Mouse (Mus musculus): ENCODE data around the gene Apoa5. TPM values are rescaled to one million over a fixed set of nuclear protein-coding genes. Genes with fewer than 3 reads are reported as not detected.
"Not testable (repeated sequence)": the region's sequence is repeated elsewhere in the genome, so short reads cannot be mapped to it uniquely, and the experiment has no call there.

Apoa5 gene
- polyA plus RNA-seq, 1 experiment from 2014 or later, result not detected

- no peak overlapping the region for H3K27ac ChIP-seq (replicated peaks)
- WGBS, result 14% methylated on average over 5 of the region's 5 CpGs
- H3K4me2 ChIP-seq, result no peak overlapping the region
- H3K9me3 ChIP-seq (replicated peaks), result no peaks in the 10 kb centered on the region
- no peak overlapping the region for H3K9ac ChIP-seq (replicated peaks)
- no peaks in the 10 kb centered on the region for H3K27me3 ChIP-seq (replicated peaks)
- H3K4me3 ChIP-seq (replicated peaks), result no peak overlapping the region
- no peak for ATAC-seq (ENCODE audit: low FRiP score)
- no peaks in the 10 kb centered on the region for H3K36me3 ChIP-seq
- H3K4me1 ChIP-seq, result peaks cover 29% of the 10 kb centered on the region
These were observed 48.0 kb downstream of the Apoa5 start for GRCm38 (mm10) chr9:46316388-46316787.

- H3K4me1 ChIP-seq, result peaks cover 24% of the 10 kb centered on the region
- no peak overlapping the region for H3K27ac ChIP-seq (replicated peaks)
- no peak for ATAC-seq (ENCODE audit: low FRiP score)
- no peak overlapping the region for H3K4me3 ChIP-seq (replicated peaks)
- no peaks in the 10 kb centered on the region for H3K27me3 ChIP-seq (replicated peaks)
- no peaks in the 10 kb centered on the region for H3K36me3 ChIP-seq
- no peak overlapping the region for H3K4me2 ChIP-seq
- H3K9me3 ChIP-seq (replicated peaks), result no peaks in the 10 kb centered on the region
- 37% methylated on average over 8 of the region's 8 CpGs for WGBS
- no peak overlapping the region for H3K9ac ChIP-seq (replicated peaks)
These were observed 48.5 kb downstream of the Apoa5 start for GRCm38 (mm10) chr9:46316909-46317308.

DNA sequence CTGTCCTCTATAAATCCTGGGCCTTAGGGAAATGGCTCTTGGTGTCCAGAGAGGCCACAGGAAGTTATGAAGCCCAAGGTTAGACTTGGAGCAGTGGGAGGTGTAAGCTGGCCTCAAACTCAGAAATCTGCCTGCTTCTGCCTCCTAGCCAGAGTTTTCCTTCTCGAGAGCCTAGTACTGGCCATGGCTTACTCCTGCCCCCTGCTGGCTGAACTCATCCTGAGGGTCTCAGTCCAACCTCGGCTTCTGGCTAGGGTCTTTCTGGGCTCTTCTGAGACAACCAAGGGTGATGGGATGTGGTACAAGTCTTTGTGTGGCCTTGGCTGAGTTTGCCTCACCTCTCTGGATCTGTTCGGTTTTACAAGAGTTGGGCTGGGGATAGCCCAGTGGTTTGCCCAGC, 49.5 kb downstream of the Apoa5 start:
- H3K27me3 ChIP-seq (replicated peaks), result no peaks in the 10 kb centered on the region
- no peaks in the 10 kb centered on the region for H3K36me3 ChIP-seq
- no peak overlapping the region for H3K4me2 ChIP-seq
- peaks cover 22% of the 10 kb centered on the region for H3K4me1 ChIP-seq
- no peak for ATAC-seq (ENCODE audit: low FRiP score)
- H3K9ac ChIP-seq (replicated peaks), result no peak overlapping the region
- WGBS, result 94% methylated on average over 3 of the region's 3 CpGs
- H3K4me3 ChIP-seq (replicated peaks), result no peak overlapping the region
- H3K9me3 ChIP-seq (replicated peaks), result no peaks in the 10 kb centered on the region
- no peak overlapping the region for H3K27ac ChIP-seq (replicated peaks)

DNA sequence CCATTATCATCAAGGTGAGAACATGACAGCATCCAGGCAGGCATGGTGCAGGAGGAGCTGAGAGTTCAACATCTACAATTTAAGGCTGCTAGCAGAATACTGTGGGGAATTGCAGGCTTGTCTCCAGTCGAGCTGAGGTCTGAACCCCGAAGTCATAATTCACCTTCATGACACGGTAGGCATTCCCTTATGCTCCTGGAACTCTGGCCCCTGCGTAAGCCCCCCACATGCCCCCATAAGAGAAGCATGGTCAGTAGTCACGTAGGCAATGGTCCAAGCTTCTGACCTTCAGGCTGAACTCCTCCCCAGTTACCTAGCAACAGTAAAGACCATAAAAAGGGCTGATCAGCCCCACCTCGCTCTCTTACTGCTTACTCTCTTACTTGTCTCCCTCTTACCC, 51.5 kb downstream of the Apoa5 start, which contains the start of gene 4931429L15Rik:
4931429L15Rik (minus strand) TSS at position 101 of the 400 bp plus-strand sequence.
- H3K4me1 ChIP-seq, result peaks cover 18% of the 10 kb centered on the region
- WGBS, result 85% methylated on average over 6 of the region's 6 CpGs
- not testable (repeated sequence) for H3K4me3 ChIP-seq (replicated peaks); H3K27ac ChIP-seq (replicated peaks); H3K9me3 ChIP-seq (replicated peaks); H3K27me3 ChIP-seq (replicated peaks); ATAC-seq (ENCODE audit: low FRiP score); H3K4me2 ChIP-seq; H3K9ac ChIP-seq (replicated peaks); H3K36me3 ChIP-seq

- H3K36me3 ChIP-seq, result no peaks in the 10 kb centered on the region
- H3K9ac ChIP-seq (replicated peaks), result no peak overlapping the region
- no peak overlapping the region for H3K27ac ChIP-seq (replicated peaks)
- no peak overlapping the region for H3K4me2 ChIP-seq
- ATAC-seq (ENCODE audit: low FRiP score), result no peak
- H3K9me3 ChIP-seq (replicated peaks), result no peaks in the 10 kb centered on the region
- 94% methylated on average over 2 of the region's 2 CpGs for WGBS
- H3K4me3 ChIP-seq (replicated peaks), result no peak overlapping the region
- H3K27me3 ChIP-seq (replicated peaks), result no peaks in the 10 kb centered on the region
- H3K4me1 ChIP-seq, result peaks cover 15% of the 10 kb centered on the region
These were observed 52.0 kb downstream of the Apoa5 start for GRCm38 (mm10) chr9:46320461-46320860.

Other genes with a start within 250 kb of the Apoa5 start
- gene Apoa1, start 40.1 kb upstream of the Apoa5 start, polyA plus RNA-seq (2015; fragmentation: Nextera tagmentation; extraction: Ambion mirVana), result 7.3 and 19.9 TPM in 2 replicates
- 0.77 TPM in 1 of 2 replicates, not detected in the other for gene Apoc3, start 33.0 kb upstream of the Apoa5 start, polyA plus RNA-seq (2015; fragmentation: Nextera tagmentation; extraction: Ambion mirVana)
- gene Apoa4, start 27.9 kb upstream of the Apoa5 start, polyA plus RNA-seq (2015; fragmentation: Nextera tagmentation; extraction: Ambion mirVana), result 1.3 TPM in 1 of 2 replicates, not detected in the other
- gene Zpr1, start 4.4 kb downstream of the Apoa5 start, polyA plus RNA-seq (2015; fragmentation: Nextera tagmentation; extraction: Ambion mirVana), result 56.5 and 57.1 TPM in 2 replicates
- gene Bud13, start 14.4 kb downstream of the Apoa5 start, polyA plus RNA-seq (2015; fragmentation: Nextera tagmentation; extraction: Ambion mirVana), result 14.5 and 16.4 TPM in 2 replicates
- not detected in 2 replicates for gene 4931429L15Rik, start 51.4 kb downstream of the Apoa5 start, polyA plus RNA-seq (2015; fragmentation: Nextera tagmentation; extraction: Ambion mirVana)